Mouse (Mus musculus): ENCODE measurements around the gene Gse1.

DNA sequence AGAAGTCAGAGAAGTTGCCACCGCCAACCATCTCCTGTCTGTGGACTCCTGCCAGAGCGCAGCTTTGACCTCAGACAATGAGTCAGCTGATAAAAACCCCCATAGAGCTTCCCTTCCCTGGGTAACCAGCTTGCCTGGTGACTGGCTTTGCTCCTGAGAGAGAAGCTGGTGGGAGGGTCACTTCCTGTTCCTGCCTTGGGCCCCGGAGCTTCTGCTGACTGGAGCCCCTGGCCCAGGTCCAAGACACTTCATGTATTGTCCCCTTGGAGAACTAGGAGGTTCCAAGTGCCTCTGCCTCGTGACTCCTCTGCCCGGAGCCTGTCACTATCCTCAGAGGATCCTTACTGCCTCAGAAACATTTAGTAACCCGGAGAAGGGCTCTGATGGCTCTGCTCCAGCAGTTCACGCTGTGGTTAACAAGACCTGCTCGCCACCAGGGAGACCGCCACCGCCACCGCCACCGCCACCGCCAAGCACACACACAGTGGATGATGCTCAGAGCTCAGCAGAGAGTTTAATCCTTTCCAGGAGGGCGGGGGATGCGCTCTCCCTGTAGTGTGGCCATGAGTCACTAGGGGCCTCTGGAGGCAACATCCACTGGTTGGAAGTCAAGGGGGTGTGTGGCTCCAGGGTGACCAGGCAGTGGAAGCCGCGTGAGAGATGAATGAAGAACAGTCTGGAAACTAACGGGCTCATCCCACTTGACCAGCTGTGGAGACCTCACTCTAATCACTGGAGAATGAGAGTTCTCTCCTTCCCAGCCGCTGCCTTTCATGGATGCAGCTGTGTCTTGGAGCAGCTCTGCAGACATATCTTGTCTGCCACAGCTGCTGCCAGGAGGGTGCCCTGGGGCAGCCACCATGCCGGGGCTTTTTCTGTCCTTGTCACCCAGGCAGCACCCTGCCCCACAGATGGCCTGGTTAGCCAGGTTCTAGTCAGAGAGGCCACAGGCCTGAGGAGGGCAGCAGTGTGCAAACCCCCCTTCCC is 335.9 kb downstream of the Gse1 start:
- TF ChIP-seq CTCF (conservative IDR thresholded peaks at IDR 0.05; ENCODE audit: insufficient read depth, insufficient read length, low read depth, low read length), result no peak
- TF ChIP-seq POLR2A (IDR thresholded peaks at IDR 0.05; ENCODE audit: low read depth, low read length), result no peak

Measured in kidney, adult 2 months (tissue).